Mouse (Mus musculus): ENCODE measurements around the gene Ipo4.

DNA sequence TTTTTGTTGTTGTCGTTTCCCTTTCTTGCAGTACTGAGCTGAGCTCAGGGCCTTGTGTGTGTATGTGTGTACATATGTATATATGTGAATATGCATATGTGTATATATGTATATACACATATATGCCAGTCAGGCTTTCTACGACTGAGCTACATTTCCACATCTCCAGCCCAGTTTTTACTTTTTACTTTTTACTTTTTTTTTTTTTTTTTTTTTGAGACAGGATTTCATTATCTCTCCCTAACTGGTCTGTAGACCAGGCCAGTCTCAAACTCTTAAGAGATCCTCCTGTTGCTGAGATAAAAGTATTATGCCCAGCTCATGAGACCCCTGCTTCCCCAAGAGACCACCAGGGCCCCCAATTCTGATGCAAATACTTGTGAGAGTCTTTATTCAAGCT, 18.9 kb downstream of the Ipo4 start:
- no peak for TF ChIP-seq POLR2A (IDR thresholded peaks at IDR 0.05; ENCODE audit: borderline replicate concordance, extremely low read depth, insufficient read depth, insufficient read length, poor library complexity, severe bottlenecking)
- TF ChIP-seq CTCF (IDR thresholded peaks at IDR 0.05; ENCODE audit: borderline replicate concordance, extremely low read depth, insufficient read depth, insufficient read length): no peak
